Mouse (Mus musculus) embryonic fibroblast, embryonic 13.5 days (primary cell): ENCODE measurements at regions not wholly inside any gene's neighbourhood (a gene's known extent, or its start where the extent isn't known, plus 50 kb on each side); places are given as distances from the start of the nearest gene placed in this dataset.

Experiments
- CTCF ChIP-seq: IDR thresholded peaks from 2 replicates; pipeline ENCODE4 v1.5.1; 2011; ENCODE audit warnings: mild to moderate bottlenecking, control low read depth, low read length, moderate library complexity, borderline replicate concordance; ENCODE audit not compliant: insufficient read depth
- POLR2A ChIP-seq: IDR thresholded peaks from 2 replicates; pipeline ENCODE4 v1.6.1; 2011; ENCODE audit warnings: low read depth, mild to moderate bottlenecking, control low read depth, low read length, moderate library complexity

GRCm38 (mm10) chr1:73575694-73576093 lies 548.6 kb downstream of the Tns1 start:
- TF ChIP-seq CTCF (no peak), POLR2A (no peak)
